Mouse (Mus musculus) ES-Bruce4 (cell line): ENCODE measurements around the gene Btbd35f19. TPM values are rescaled to one million over a fixed set of nuclear protein-coding genes. Genes with fewer than 3 reads are reported as not detected.
"Not testable (repeated sequence)": the region's sequence is repeated elsewhere in the genome, so short reads cannot be mapped to it uniquely, and the experiment has no call there.

Experiments used
- H3K27ac ChIP-seq: 2 replicates; pipeline ENCODE4 v1.5.1; 2012; ENCODE audit warnings: low read length, inconsistent platforms; ENCODE audit not compliant: insufficient read depth
- H3K27me3 ChIP-seq: 2 replicates; pipeline ENCODE4 v1.6.1; 2012; ENCODE audit warnings: mild to moderate bottlenecking, low read length, inconsistent platforms; ENCODE audit not compliant: control insufficient read depth, poor library complexity, insufficient read depth, severe bottlenecking
- H3K36me3 ChIP-seq: 2 replicates; pipeline ENCODE4 v1.6.1; 2012; ENCODE audit warnings: inconsistent platforms, mild to moderate bottlenecking, low read length, moderate library complexity; ENCODE audit not compliant: control insufficient read depth, poor library complexity, insufficient read depth, severe bottlenecking
- H3K4me1 ChIP-seq: one replicate; pipeline ENCODE4 v1.8.1; 2011; ENCODE audit warnings: low read length; ENCODE audit not compliant: control insufficient read depth, insufficient read depth
- H3K4me3 ChIP-seq: 2 replicates; pipeline ENCODE4 v1.5.1; 2011; ENCODE audit warnings: low read depth, mild to moderate bottlenecking, low read length
- H3K9ac ChIP-seq: 2 replicates; pipeline ENCODE4 v1.6.1; 2012; ENCODE audit warnings: low read depth, mild to moderate bottlenecking, inconsistent platforms; ENCODE audit not compliant: poor library complexity, severe bottlenecking
- H3K9me3 ChIP-seq: replicated peaks from 2 replicates; pipeline ENCODE4 v1.6.1; 2012; ENCODE audit warnings: mild to moderate bottlenecking, low read length, inconsistent platforms; ENCODE audit not compliant: control insufficient read depth, poor library complexity, insufficient read depth, severe bottlenecking
- polyA plus RNA-seq: library from polyadenylated mRNA; stranded (reverse); fragments of >200 nt; gene quantifications from 2 replicates; pipeline ENCODE4 v1.2.4, GENCODE M21; 2011; ENCODE audit warnings: low read depth; ENCODE audit not compliant: missing spikeins, insufficient read depth, insufficient read length

The Btbd35f19 gene
- not detected in 2 replicates for polyA plus RNA-seq

- not testable (repeated sequence) for H3K4me3 ChIP-seq, H3K9ac ChIP-seq, H3K36me3 ChIP-seq, H3K9me3 ChIP-seq, H3K27me3 ChIP-seq, H3K4me1 ChIP-seq, H3K27ac ChIP-seq
Observed at GRCm38 (mm10) chrX:31383818-31384217, at the start of gene Btbd35f19. Gene Btbd35f19 (minus strand): TSS chrX:31383918.

GRCm38 (mm10) chrX:31341924-31342323 is 41.8 kb downstream of the Btbd35f19 start:
- not testable (repeated sequence) for H3K27ac ChIP-seq, H3K4me3 ChIP-seq

GRCm38 (mm10) chrX:31336154-31336553 is 47.6 kb downstream of the Btbd35f19 start, which contains the start of gene Btbd35f26:
Gene Btbd35f26 (plus strand): TSS chrX:31336454.
- H3K27me3 ChIP-seq, H3K4me1 ChIP-seq, H3K36me3 ChIP-seq, H3K27ac ChIP-seq, H3K9me3 ChIP-seq, H3K4me3 ChIP-seq, H3K9ac ChIP-seq: not testable (repeated sequence)

More at GRCm38 (mm10) chrX:31341924-31342323, 41.8 kb downstream of the Btbd35f19 start:
- H3K4me1 ChIP-seq, H3K36me3 ChIP-seq, H3K27me3 ChIP-seq, H3K9ac ChIP-seq, H3K9me3 ChIP-seq: not testable (repeated sequence)

Other genes with a start within 250 kb of the Btbd35f19 start
- gene Spin2f, start 130.0 kb downstream of the Btbd35f19 start, polyA plus RNA-seq: not detected in 2 replicates
- gene Btbd35f26, start 47.5 kb downstream of the Btbd35f19 start, polyA plus RNA-seq: not detected in 2 replicates
- not detected in 2 replicates for gene Gm21883, start 190.4 kb upstream of the Btbd35f19 start, polyA plus RNA-seq
- not detected in 2 replicates for gene Spin2e, start 235.0 kb upstream of the Btbd35f19 start, polyA plus RNA-seq